Mouse (Mus musculus): ENCODE measurements around the gene Cbx6. TPM values are rescaled to one million over a fixed set of nuclear protein-coding genes. Genes with fewer than 3 reads are reported as not detected.
A peak's percentile ranks its signal among the peaks of the same experiment; 100 is the strongest.

The Cbx6 gene
- polyA plus RNA-seq, 1 experiment = 24.4 TPM

DNA sequence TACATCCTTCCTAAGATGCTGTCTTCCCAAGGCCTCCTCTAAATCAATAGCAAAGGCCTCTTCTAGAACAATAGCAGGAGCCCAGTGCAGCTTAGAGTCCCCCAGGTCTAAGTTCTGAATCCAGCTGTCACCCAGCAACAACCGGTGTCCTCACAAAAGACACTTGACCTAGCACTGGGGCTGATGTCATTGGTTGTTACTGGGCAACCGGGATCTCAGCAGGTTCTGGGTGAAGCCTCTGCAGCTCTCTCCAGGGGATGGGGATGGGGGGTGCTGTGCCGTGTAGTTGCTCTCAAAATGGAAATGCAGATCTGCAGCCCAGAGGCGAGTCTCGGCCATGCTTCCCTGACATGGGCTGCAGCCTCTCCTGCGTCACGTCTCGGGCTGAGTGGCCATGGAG, 46.7 kb downstream of the Cbx6 start:
- Histone ChIP-seq H3K4me1 (ENCODE audit: control insufficient read depth, insufficient read depth, insufficient read length) (no peaks in the 10 kb centered on the region), H3K27me3 (ENCODE audit: control insufficient read depth, insufficient read depth, low read length) (no peaks in the 10 kb centered on the region), H3K27ac (ENCODE audit: insufficient read depth, low read length) (no peak overlapping the region), H3K4me3 (ENCODE audit: extremely low read depth, insufficient read depth, insufficient read length) (no peak overlapping the region), H3K36me3 (ENCODE audit: control insufficient read depth, insufficient read depth, low read length) (no peaks in the 10 kb centered on the region)
- WGBS = 78% methylated on average over 8 of the region's 8 CpGs
- no peak for DNase-seq (ENCODE audit: low read depth in 1 of 2, low spot score in 2 of 2)
- TF ChIP-seq CTCF (IDR thresholded peaks at IDR 0.05; ENCODE audit: extremely low read depth, insufficient read depth, insufficient read length, insufficient replicate concordance) (no peak), POLR2A (IDR thresholded peaks at IDR 0.05; ENCODE audit: low read depth, low read length) (no peak)

DNA sequence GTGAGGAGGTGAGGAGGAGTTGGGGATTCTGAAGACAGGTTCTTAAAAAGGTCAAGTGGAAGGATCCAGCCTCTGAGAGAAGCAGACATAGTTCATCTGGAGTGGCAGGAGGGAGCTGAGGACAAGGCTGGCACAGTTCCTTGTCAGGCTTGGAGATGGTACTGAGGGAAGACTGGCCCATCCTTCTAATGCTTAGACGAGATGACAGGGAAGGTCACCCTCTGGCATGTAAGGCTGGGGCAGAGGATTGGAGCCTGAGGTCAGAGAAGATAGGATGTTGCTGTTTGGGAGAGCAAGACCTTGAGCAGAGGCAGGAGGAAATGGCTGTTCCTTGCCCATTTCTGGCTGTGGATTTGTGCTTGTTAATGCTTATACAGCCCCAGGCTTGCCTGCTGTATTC, 49.4 kb downstream of the Cbx6 start:
- no peak for TF ChIP-seq CTCF (IDR thresholded peaks at IDR 0.05; ENCODE audit: extremely low read depth, insufficient read depth, insufficient read length, insufficient replicate concordance)
- no peak for TF ChIP-seq POLR2A (IDR thresholded peaks at IDR 0.05; ENCODE audit: low read depth, low read length)
- 81% methylated on average over 1 of the region's 1 CpGs for WGBS
- H3K4me3 ChIP-seq (ENCODE audit: extremely low read depth, insufficient read depth, insufficient read length) = no peak overlapping the region
- no peaks in the 10 kb centered on the region for H3K36me3 ChIP-seq (ENCODE audit: control insufficient read depth, insufficient read depth, low read length)
- no peaks in the 10 kb centered on the region for H3K27me3 ChIP-seq (ENCODE audit: control insufficient read depth, insufficient read depth, low read length)
- H3K27ac ChIP-seq (ENCODE audit: insufficient read depth, low read length) = no peak overlapping the region
- H3K4me1 ChIP-seq (ENCODE audit: control insufficient read depth, insufficient read depth, insufficient read length) = no peaks in the 10 kb centered on the region
- no peak for DNase-seq (ENCODE audit: low read depth in 1 of 2, low spot score in 2 of 2)

DNA sequence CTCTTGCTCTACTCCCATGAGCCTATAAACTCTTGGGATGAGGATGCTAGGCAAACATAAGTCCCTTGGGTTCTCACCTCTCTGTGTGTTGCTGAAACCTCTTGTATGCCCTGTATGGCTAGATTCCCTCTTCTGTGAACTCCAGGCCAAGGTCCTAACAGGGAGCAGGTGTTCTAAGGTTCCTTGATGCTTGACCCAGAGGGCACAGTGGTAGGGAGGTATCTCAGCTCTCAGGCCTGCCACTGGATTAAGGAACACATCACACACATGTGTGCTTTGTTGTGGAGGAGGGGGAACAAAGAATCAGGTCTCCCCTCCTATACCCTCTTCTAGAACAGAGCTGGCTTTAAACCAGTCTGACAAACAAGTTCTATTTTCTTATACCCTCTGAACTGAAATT, 56.7 kb downstream of the Cbx6 start, which contains the start of gene Dnal4:
Dnal4 (minus strand) TSS at position 101 of the 400 bp plus-strand sequence.
- no peaks in the 10 kb centered on the region for H3K36me3 ChIP-seq (ENCODE audit: control insufficient read depth, insufficient read depth, low read length)
- TF ChIP-seq POLR2A (IDR thresholded peaks at IDR 0.05; ENCODE audit: low read depth, low read length) (no peak), CTCF (IDR thresholded peaks at IDR 0.05; ENCODE audit: extremely low read depth, insufficient read depth, insufficient read length, insufficient replicate concordance) (no peak)
- DNase-seq (ENCODE audit: low read depth in 1 of 2, low spot score in 2 of 2) = no peak
- H3K4me3 ChIP-seq (ENCODE audit: extremely low read depth, insufficient read depth, insufficient read length) = no peak within 1 kb of the TSS
- H3K27ac ChIP-seq (ENCODE audit: insufficient read depth, low read length) = no peak within 1 kb of the TSS
- no peaks in the 10 kb centered on the region for H3K27me3 ChIP-seq (ENCODE audit: control insufficient read depth, insufficient read depth, low read length)
- peaks cover 2% of the 10 kb centered on the region; the same call in 1 of the 2 replicates for H3K4me1 ChIP-seq (ENCODE audit: control insufficient read depth, insufficient read depth, insufficient read length)

DNA sequence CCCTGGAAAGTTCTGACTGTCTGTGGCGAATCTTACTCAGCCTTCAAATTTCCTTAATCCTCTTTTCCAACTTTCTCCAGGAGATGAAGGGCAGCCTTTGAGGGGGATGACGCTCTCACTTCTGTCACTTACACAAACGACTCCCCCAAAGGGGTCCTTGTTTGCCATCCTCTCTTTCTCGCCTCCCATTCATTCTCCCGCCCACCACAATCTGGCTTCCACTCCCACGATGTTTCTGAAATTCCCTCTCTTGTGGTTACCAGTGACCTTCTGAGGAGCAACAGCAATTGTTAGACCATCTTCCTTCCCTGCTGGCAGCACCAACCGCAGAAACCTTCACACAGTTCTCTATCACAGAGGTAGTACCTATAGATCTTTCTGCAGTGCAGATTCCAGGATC, 58.8 kb downstream of the Cbx6 start:
- Histone ChIP-seq H3K36me3 (ENCODE audit: control insufficient read depth, insufficient read depth, low read length) (no peaks in the 10 kb centered on the region), H3K27ac (ENCODE audit: insufficient read depth, low read length) (no peak overlapping the region), H3K4me1 (ENCODE audit: control insufficient read depth, insufficient read depth, insufficient read length) (peaks cover 2% of the 10 kb centered on the region; the same call in 1 of the 2 replicates), H3K27me3 (ENCODE audit: control insufficient read depth, insufficient read depth, low read length) (no peaks in the 10 kb centered on the region), H3K4me3 (ENCODE audit: extremely low read depth, insufficient read depth, insufficient read length) (no peak overlapping the region)
- TF ChIP-seq POLR2A (IDR thresholded peaks at IDR 0.05; ENCODE audit: low read depth, low read length) = no peak
- TF ChIP-seq CTCF (IDR thresholded peaks at IDR 0.05; ENCODE audit: extremely low read depth, insufficient read depth, insufficient read length, insufficient replicate concordance) = no peak
- WGBS = 73% methylated on average over 7 of the region's 7 CpGs
- DNase-seq (ENCODE audit: low read depth in 1 of 2, low spot score in 2 of 2) = no peak

DNA sequence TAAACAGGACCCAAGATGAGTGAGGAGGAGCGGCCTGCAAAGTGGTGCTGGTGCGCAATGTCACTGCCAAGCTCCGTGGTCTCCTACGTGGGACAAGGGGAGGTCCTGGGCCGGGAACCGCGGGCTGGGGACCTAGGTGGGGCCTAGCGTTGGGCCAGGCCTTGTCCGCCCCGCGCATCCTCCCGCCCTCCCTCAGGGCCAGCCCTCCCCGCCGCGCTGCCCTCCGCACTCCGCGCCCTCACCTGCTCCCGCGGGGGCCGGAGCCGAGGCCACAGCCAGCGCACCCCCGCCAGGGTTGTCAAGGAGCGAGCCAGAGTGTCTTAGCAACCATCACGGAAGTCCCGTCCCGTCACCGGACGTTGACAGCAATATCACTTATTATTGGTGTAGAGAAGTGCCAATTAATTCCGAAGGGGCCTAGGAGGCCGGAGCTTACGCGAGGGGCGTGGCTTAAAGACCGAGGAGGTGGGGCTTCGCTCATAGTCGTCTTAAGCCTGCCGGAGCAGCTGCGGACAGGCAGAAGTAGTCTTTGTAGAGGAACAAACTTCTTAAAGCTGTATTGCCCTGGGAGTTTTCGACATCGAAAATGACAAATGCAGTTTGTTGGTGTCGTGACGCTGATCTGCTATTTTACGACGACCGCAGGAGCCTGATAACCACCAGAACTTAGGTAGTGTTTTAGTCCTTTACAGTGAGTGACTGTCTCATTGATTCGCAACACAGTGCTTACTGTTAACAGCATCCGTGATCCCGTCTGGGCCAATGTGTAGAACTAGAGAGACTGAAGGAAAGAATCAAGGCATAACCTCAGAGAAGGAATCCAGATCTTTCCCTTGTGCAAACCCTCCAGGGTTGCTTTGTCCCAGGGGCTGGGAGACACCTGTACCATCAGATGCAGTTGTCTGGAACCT, 60.1 kb downstream of the Cbx6 start:
- Histone ChIP-seq H3K27me3 (ENCODE audit: control insufficient read depth, insufficient read depth, low read length) (no peaks in the 10 kb centered on the region), H3K4me3 (ENCODE audit: extremely low read depth, insufficient read depth, insufficient read length) (peak overlapping the region; percentile 74), H3K27ac (ENCODE audit: insufficient read depth, low read length) (no peak overlapping the region), H3K36me3 (ENCODE audit: control insufficient read depth, insufficient read depth, low read length) (no peaks in the 10 kb centered on the region), H3K4me1 (ENCODE audit: control insufficient read depth, insufficient read depth, insufficient read length) (peaks cover 2% of the 10 kb centered on the region; the same call in 1 of the 2 replicates)
- peak; percentile 96 to 98 for DNase-seq (ENCODE audit: low read depth in 1 of 2, low spot score in 2 of 2)
- no peak for TF ChIP-seq POLR2A (IDR thresholded peaks at IDR 0.05; ENCODE audit: low read depth, low read length)
- no peak for TF ChIP-seq CTCF (IDR thresholded peaks at IDR 0.05; ENCODE audit: extremely low read depth, insufficient read depth, insufficient read length, insufficient replicate concordance)
- WGBS = 1% methylated on average over 48 of the region's 50 CpGs

Other genes starting within 250 kb of the Cbx6 start
- 0.07 and 0.13 TPM in 2 replicates for gene Dmc1, start 229.6 kb downstream of the Cbx6 start, polyA plus RNA-seq (2012; rRNA removed)
- gene Fam227a, start 175.7 kb downstream of the Cbx6 start, polyA plus RNA-seq (2012; rRNA removed) = 0.28 and 0.41 TPM in 2 replicates
- gene Cby1, start 175.5 kb downstream of the Cbx6 start, polyA plus RNA-seq (2012; rRNA removed) = 3.9 and 4.2 TPM in 2 replicates
- 18.7 and 19.5 TPM in 2 replicates for gene Tomm22, start 163.8 kb downstream of the Cbx6 start, polyA plus RNA-seq (2012; rRNA removed)
- 11.5 and 16.3 TPM in 2 replicates for gene Josd1, start 146.8 kb downstream of the Cbx6 start, polyA plus RNA-seq (2012; rRNA removed)
- gene Gtpbp1, start 143.8 kb downstream of the Cbx6 start, polyA plus RNA-seq (2012; rRNA removed) = 40.3 and 50.4 TPM in 2 replicates
- gene Sun2, start 92.2 kb downstream of the Cbx6 start, polyA plus RNA-seq (2012; rRNA removed) = 101 and 116 TPM in 2 replicates
- gene Dnal4, start 56.8 kb downstream of the Cbx6 start, polyA plus RNA-seq (2012; rRNA removed) = 18.1 and 21.3 TPM in 2 replicates
- gene Nptxr, start 29.9 kb downstream of the Cbx6 start, polyA plus RNA-seq (2012; rRNA removed) = 1.3 and 1.7 TPM in 2 replicates
- 0.13 and 0.68 TPM in 2 replicates for gene Npcd, start 451 bp downstream of the Cbx6 start, polyA plus RNA-seq (2012; rRNA removed)
- gene Apobec3, start 57.0 kb upstream of the Cbx6 start, polyA plus RNA-seq (2012; rRNA removed) = 99.9 and 104 TPM in 2 replicates
- 82.9 and 95.8 TPM in 2 replicates for gene Cbx7, start 136.4 kb upstream of the Cbx6 start, polyA plus RNA-seq (2012; rRNA removed)
- 14.5 and 17.5 TPM in 2 replicates for gene Pdgfb, start 180.3 kb upstream of the Cbx6 start, polyA plus RNA-seq (2012; rRNA removed)